Mouse (Mus musculus): ENCODE measurements around the gene Taar3.

DNA sequence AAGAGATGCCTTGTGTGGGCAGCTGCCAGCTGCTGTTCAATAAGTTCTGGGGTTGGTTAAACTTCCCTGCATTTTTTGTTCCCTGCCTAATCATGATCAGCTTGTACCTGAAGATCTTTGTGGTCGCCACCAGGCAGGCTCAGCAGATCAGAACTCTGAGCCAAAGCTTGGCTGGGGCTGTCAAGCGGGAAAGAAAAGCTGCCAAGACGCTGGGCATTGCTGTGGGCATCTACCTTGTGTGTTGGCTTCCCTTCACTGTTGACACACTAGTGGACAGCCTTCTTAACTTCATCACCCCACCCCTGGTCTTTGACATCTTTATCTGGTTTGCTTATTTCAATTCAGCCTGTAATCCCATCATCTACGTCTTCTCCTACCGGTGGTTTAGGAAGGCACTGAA is 21.9 kb downstream of the Taar3 start:
- no peak for TF ChIP-seq POLR2A (IDR thresholded peaks at IDR 0.05; ENCODE audit: borderline replicate concordance, insufficient read depth, low read length)
- TF ChIP-seq CTCF (IDR thresholded peaks at IDR 0.05; ENCODE audit: borderline replicate concordance, insufficient read depth, low read depth, low read length) = no peak
